Mouse (Mus musculus): ENCODE results near the gene Zscan21. TPM values are rescaled to one million over a fixed set of nuclear protein-coding genes. Genes with fewer than 3 reads are reported as not detected.
"Not testable (repeated sequence)": the region's sequence is repeated elsewhere in the genome, so short reads cannot be mapped to it uniquely, and the experiment has no call there.

Zscan21 gene
- polyA plus RNA-seq, 1 experiment from 2014 or later, result 97.0 TPM

GRCm38 (mm10) chr5:138088366-138088765 lies 28.3 kb upstream of the Zscan21 start:
- 90% methylated on average over 3 of the region's 3 CpGs for WGBS
- Histone ChIP-seq H3K36me3 (replicated peaks) (peaks cover 49% of the 10 kb centered on the region), H3K4me1 (peaks cover 11% of the 10 kb centered on the region), H3K27me3 (replicated peaks; ENCODE audit: low read depth, poor library complexity, severe bottlenecking) (no peaks in the 10 kb centered on the region), H3K27ac (replicated peaks) (no peak overlapping the region), H3K4me3 (no peak overlapping the region), H3K9me3 (no peaks in the 10 kb centered on the region)
- DNase-seq (ENCODE audit: low spot score), result no peak

- Histone ChIP-seq H3K27me3 (replicated peaks; ENCODE audit: low read depth, poor library complexity, severe bottlenecking) (no peaks in the 10 kb centered on the region), H3K9me3 (no peaks in the 10 kb centered on the region), H3K27ac (replicated peaks) (no peak overlapping the region), H3K4me1 (peaks cover 11% of the 10 kb centered on the region), H3K4me3 (no peak overlapping the region), H3K36me3 (replicated peaks) (peaks cover 57% of the 10 kb centered on the region)
- 93% methylated on average over 6 of the region's 6 CpGs for WGBS
- no peak for DNase-seq (ENCODE audit: low spot score)
Observed at GRCm38 (mm10) chr5:138089108-138089551, 27.6 kb upstream of the Zscan21 start.

GRCm38 (mm10) chr5:138090271-138090670 lies 26.4 kb upstream of the Zscan21 start:
- no peak for DNase-seq (ENCODE audit: low spot score)
- 88% methylated on average over 3 of the region's 3 CpGs for WGBS
- peaks cover 11% of the 10 kb centered on the region for H3K4me1 ChIP-seq
- H3K36me3 ChIP-seq (replicated peaks), result peaks cover 68% of the 10 kb centered on the region
- no peak overlapping the region for H3K4me3 ChIP-seq
- H3K27me3 ChIP-seq (replicated peaks; ENCODE audit: low read depth, poor library complexity, severe bottlenecking), result no peaks in the 10 kb centered on the region
- H3K9me3 ChIP-seq, result no peaks in the 10 kb centered on the region
- no peak overlapping the region for H3K27ac ChIP-seq (replicated peaks)

GRCm38 (mm10) chr5:138090737-138091136 lies 26.0 kb upstream of the Zscan21 start:
- no peak overlapping the region for H3K4me3 ChIP-seq
- WGBS, result 92% methylated on average over 5 of the region's 5 CpGs
- peaks cover 11% of the 10 kb centered on the region for H3K4me1 ChIP-seq
- no peaks in the 10 kb centered on the region for H3K9me3 ChIP-seq
- peaks cover 73% of the 10 kb centered on the region for H3K36me3 ChIP-seq (replicated peaks)
- no peak for DNase-seq (ENCODE audit: low spot score)
- no peaks in the 10 kb centered on the region for H3K27me3 ChIP-seq (replicated peaks; ENCODE audit: low read depth, poor library complexity, severe bottlenecking)
- no peak overlapping the region for H3K27ac ChIP-seq (replicated peaks)

GRCm38 (mm10) chr5:138092771-138093170 lies 23.9 kb upstream of the Zscan21 start:
- peaks cover 86% of the 10 kb centered on the region for H3K36me3 ChIP-seq (replicated peaks)
- no peak overlapping the region for H3K4me3 ChIP-seq
- 98% methylated on average over 4 of the region's 4 CpGs for WGBS

GRCm38 (mm10) chr5:138094474-138094873 lies 22.2 kb upstream of the Zscan21 start:
- WGBS, result 93% methylated on average over 6 of the region's 6 CpGs
- Histone ChIP-seq H3K27me3 (replicated peaks; ENCODE audit: low read depth, poor library complexity, severe bottlenecking) (no peaks in the 10 kb centered on the region), H3K4me3 (no peak overlapping the region), H3K27ac (replicated peaks) (no peak overlapping the region), H3K9me3 (no peaks in the 10 kb centered on the region), H3K4me1 (no peaks in the 10 kb centered on the region), H3K36me3 (replicated peaks) (peaks cover 86% of the 10 kb centered on the region)
- DNase-seq (ENCODE audit: low spot score), result no peak

More at GRCm38 (mm10) chr5:138092771-138093170, 23.9 kb upstream of the Zscan21 start:
- no peak for DNase-seq (ENCODE audit: low spot score)
- Histone ChIP-seq H3K27ac (replicated peaks) (no peak overlapping the region), H3K27me3 (replicated peaks; ENCODE audit: low read depth, poor library complexity, severe bottlenecking) (no peaks in the 10 kb centered on the region), H3K4me1 (no peaks in the 10 kb centered on the region), H3K9me3 (no peaks in the 10 kb centered on the region)

- peaks cover 60% of the 10 kb centered on the region for H3K36me3 ChIP-seq (replicated peaks)
- DNase-seq (ENCODE audit: low spot score), result no peak
- H3K9me3 ChIP-seq, result no peaks in the 10 kb centered on the region
- no peaks in the 10 kb centered on the region for H3K27me3 ChIP-seq (replicated peaks; ENCODE audit: low read depth, poor library complexity, severe bottlenecking)
- H3K4me1 ChIP-seq, result no peaks in the 10 kb centered on the region
- no peak overlapping the region for H3K27ac ChIP-seq (replicated peaks)
- WGBS, result 88% methylated on average over 2 of the region's 2 CpGs
- no peak overlapping the region for H3K4me3 ChIP-seq
Observed at GRCm38 (mm10) chr5:138104976-138105375, 11.7 kb upstream of the Zscan21 start.

- no peaks in the 10 kb centered on the region for H3K27me3 ChIP-seq (replicated peaks; ENCODE audit: low read depth, poor library complexity, severe bottlenecking)
- no peaks in the 10 kb centered on the region for H3K9me3 ChIP-seq
- WGBS, result 70% methylated on average over 3 of the region's 3 CpGs
- no peak overlapping the region for H3K27ac ChIP-seq (replicated peaks)
- no peaks in the 10 kb centered on the region for H3K4me1 ChIP-seq
- peaks cover 39% of the 10 kb centered on the region for H3K36me3 ChIP-seq (replicated peaks)
- no peak for DNase-seq (ENCODE audit: low spot score)
- H3K4me3 ChIP-seq, result no peak overlapping the region
Observed at GRCm38 (mm10) chr5:138107130-138107529, 9.6 kb upstream of the Zscan21 start.

GRCm38 (mm10) chr5:138109847-138110396 lies 6.8 kb upstream of the Zscan21 start:
- H3K27me3 ChIP-seq (replicated peaks; ENCODE audit: low read depth, poor library complexity, severe bottlenecking); H3K4me3 ChIP-seq; H3K4me1 ChIP-seq; DNase-seq (ENCODE audit: low spot score); H3K9me3 ChIP-seq; H3K27ac ChIP-seq (replicated peaks): not testable (repeated sequence)
- H3K36me3 ChIP-seq (replicated peaks), result peaks cover 11% of the 10 kb centered on the region
- WGBS, result 62% methylated on average over 4 of the region's 4 CpGs

- peak; percentile 16 for DNase-seq (ENCODE audit: low spot score)
- H3K27ac ChIP-seq (replicated peaks), result peak overlapping the region; percentile 95
- H3K9me3 ChIP-seq, result no peaks in the 10 kb centered on the region
- no peaks in the 10 kb centered on the region for H3K27me3 ChIP-seq (replicated peaks; ENCODE audit: low read depth, poor library complexity, severe bottlenecking)
- H3K4me1 ChIP-seq, result peaks cover 13% of the 10 kb centered on the region
- H3K36me3 ChIP-seq (replicated peaks), result peaks cover 36% of the 10 kb centered on the region
- peak overlapping the region; percentile 78 for H3K4me3 ChIP-seq
- 11% methylated on average over 16 of the region's 16 CpGs for WGBS
Observed at GRCm38 (mm10) chr5:138117199-138118015, 704 bp downstream of the Zscan21 start.

- H3K27ac ChIP-seq (replicated peaks), result peak overlapping the region; percentile 95
- H3K27me3 ChIP-seq (replicated peaks; ENCODE audit: low read depth, poor library complexity, severe bottlenecking), result no peaks in the 10 kb centered on the region
- no peaks in the 10 kb centered on the region for H3K9me3 ChIP-seq
- no peak for DNase-seq (ENCODE audit: low spot score)
- peaks cover 13% of the 10 kb centered on the region for H3K4me1 ChIP-seq
- peaks cover 42% of the 10 kb centered on the region for H3K36me3 ChIP-seq (replicated peaks)
- peak overlapping the region; percentile 78 for H3K4me3 ChIP-seq
- 82% methylated on average over 3 of the region's 3 CpGs for WGBS
Observed at GRCm38 (mm10) chr5:138118041-138118440, 1.3 kb downstream of the Zscan21 start.

- WGBS, result 94% methylated on average over 5 of the region's 5 CpGs
- Histone ChIP-seq H3K9me3 (no peaks in the 10 kb centered on the region), H3K27me3 (replicated peaks; ENCODE audit: low read depth, poor library complexity, severe bottlenecking) (no peaks in the 10 kb centered on the region), H3K4me1 (no peaks in the 10 kb centered on the region), H3K36me3 (replicated peaks) (peaks cover 85% of the 10 kb centered on the region), H3K27ac (replicated peaks) (no peak overlapping the region), H3K4me3 (no peak overlapping the region)
- no peak for DNase-seq (ENCODE audit: low spot score)
Observed at GRCm38 (mm10) chr5:138132425-138133064, 15.8 kb downstream of the Zscan21 start.

All from embryonic facial prominence, embryonic 10.5 days (tissue).